Mouse (Mus musculus) spleen, adult 10 weeks (tissue): Measurements from ENCODE around the gene Olfr1380. TPM values are rescaled to one million over a fixed set of nuclear protein-coding genes. Genes with fewer than 3 reads are reported as not detected.

Experiments
- polyA plus RNA-seq: library from polyadenylated mRNA; stranded (reverse); fragments of 350-450 nt; fragmentation: Illumina TruSeq; extraction: RNeasy Lipid Tissue Mini Kit (QIAGEN cat#74804); gene quantifications from one replicate; pipeline ENCODE4 v1.2.3, GENCODE M21; 2015; ENCODE audit warnings: low replicate concordance; ENCODE audit not compliant: insufficient read depth

Gene Olfr1380
- not detected for polyA plus RNA-seq

DNA sequence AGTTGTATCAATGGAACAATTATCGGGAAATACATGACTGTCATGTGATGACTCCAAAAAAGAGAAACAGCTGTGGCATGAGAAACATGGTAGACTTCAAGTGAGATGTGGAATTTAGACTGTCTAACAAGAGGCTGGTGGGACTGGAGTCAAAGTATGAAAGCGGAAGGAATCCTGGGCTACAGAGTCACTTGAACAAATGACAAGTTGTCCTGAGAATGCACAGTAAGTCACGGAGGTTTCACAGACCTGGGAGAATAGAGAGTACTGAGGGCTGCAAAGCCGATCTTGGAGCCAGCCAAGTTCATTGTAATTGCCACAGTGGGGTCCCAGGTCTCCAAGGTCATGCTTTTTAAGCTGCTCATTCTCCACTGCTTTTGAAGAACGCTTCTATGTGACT lies at the start of gene Olfr1380:
Gene Olfr1380 (plus strand): TSS at position 301 of the 400 bp plus-strand sequence.

DNA sequence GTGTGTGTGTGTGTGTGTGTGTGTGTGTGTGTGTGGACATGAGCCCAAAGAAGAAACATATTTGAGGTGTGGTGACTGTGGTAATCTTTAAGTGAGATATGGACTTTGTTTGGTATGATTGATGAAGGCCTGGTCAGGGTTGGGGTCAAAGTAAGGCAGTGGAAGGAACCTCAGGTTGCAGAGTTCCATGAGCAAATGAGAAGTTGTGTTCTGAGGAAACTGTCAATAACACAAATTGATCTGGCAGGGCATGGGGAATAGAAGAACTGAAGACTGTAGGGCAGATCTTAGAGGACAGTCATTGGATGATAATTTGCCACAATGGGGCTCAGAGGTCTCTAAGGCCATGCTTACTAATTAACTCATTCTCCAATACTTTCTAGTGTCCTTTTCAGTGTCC lies 37.3 kb upstream of the Olfr1380 start, which contains the start of gene Olfr1383:
Gene Olfr1383 (plus strand): TSS at position 301 of the 400 bp plus-strand sequence.

DNA sequence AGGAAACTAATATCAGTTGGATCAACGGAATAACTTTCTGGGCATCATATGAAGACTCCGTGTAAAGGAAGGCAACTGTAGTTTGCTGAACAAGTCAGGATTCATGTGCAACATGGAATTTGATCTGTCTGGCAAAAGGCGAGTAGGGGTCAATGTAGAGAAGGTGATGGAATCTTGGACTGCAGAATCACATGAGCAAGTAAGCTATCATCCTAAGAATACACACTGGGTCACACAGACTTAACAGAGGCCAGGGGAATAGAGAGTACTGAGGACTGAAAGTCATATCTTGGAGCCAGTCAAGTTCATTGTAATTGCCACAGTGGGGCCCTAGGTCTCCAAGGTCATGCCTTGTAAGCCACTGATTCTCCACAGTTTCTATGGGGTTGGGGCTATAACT lies 28.7 kb upstream of the Olfr1380 start, which contains the start of gene Olfr1382:
Gene Olfr1382 (plus strand): TSS at position 301 of the 400 bp plus-strand sequence.

DNA sequence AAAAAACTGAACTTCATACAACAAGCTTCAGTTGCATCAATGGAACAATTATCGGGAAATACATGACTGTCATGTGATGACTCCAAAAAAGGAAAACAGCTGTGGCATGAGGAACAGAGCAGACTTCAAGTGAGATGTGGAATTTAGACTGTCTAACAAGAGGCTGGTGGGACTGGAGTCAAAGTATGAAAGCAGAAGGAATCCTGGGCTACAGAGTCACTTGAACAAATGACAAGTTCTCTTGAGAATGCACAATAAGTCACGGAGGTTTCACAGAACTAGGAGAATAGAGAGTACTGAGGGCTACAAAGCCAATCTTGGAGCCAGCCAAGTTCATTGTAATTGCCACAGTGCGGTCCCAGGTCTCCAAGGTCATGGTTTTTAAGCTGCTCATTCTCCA lies 13.5 kb upstream of the Olfr1380 start, which contains the start of gene Olfr1381:
Gene Olfr1381 (plus strand): TSS at position 301 of the 400 bp plus-strand sequence.

DNA sequence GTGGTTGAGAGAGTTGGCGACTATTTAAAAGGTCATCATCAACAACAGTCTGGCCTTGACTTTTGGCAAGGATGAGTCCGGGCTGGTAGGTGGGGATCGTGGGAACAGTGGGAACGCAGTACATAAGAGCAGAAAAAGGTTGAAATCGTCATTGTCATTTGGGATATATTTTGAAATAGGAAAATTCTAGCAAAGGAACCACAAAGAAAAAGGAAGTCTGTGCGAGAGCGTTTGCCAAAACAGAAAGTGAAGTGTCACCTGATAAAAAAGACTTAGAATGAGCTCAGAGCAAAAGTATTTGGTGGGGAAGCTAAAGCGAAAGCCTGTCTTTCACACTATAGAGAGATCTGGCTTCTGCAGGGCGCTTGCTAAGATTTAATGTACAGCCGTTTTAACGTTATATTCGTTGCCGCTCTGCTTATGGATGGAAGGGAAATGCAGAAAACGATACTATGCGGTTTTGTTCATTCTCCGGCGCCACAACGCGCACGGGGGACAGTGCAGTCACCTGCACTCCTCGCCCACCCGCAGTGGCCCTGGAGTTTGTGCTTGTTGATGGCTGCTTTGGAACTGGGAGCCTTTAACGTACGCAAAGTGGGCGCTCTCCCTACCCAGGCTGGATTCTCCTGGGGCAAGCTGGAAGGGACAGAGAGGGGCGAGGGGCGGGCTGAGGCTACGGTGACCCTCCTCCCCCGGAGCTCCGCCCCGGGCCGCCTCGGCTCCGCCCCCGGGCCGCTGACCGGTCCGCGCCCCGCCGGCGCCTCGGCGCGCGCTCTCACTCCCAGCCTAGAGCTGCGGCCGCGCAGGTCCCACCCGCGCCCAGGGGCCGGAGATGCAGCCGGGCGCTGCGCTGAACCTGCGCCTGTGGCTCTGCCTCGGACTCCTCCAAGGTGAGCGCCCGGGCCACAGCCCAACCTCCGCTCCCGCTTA lies 52.5 kb downstream of the Olfr1380 start, which contains the start of gene Flt4:
Gene Flt4 (plus strand): TSS at position 326 of the 930 bp plus-strand sequence.

Other genes starting within 250 kb of the Olfr1380 start
- not detected for gene Olfr1391, start 234.1 kb upstream of the Olfr1380 start, polyA plus RNA-seq
- gene Olfr1390, start 221.7 kb upstream of the Olfr1380 start, polyA plus RNA-seq: not detected
- gene Olfr1389, start 133.8 kb upstream of the Olfr1380 start, polyA plus RNA-seq: not detected
- gene Olfr1388, start 120.3 kb upstream of the Olfr1380 start, polyA plus RNA-seq: 0.43 TPM
- not detected for gene Olfr1387, start 101.5 kb upstream of the Olfr1380 start, polyA plus RNA-seq
- not detected for gene Olfr1386, start 91.8 kb upstream of the Olfr1380 start, polyA plus RNA-seq
- gene Olfr1385, start 67.8 kb upstream of the Olfr1380 start, polyA plus RNA-seq: not detected
- not detected for gene Olfr1384, start 50.2 kb upstream of the Olfr1380 start, polyA plus RNA-seq
- not detected for gene Olfr1383, start 37.2 kb upstream of the Olfr1380 start, polyA plus RNA-seq
- not detected for gene Olfr1382, start 28.6 kb upstream of the Olfr1380 start, polyA plus RNA-seq
- gene Olfr1381, start 13.4 kb upstream of the Olfr1380 start, polyA plus RNA-seq: not detected
- 3.9 TPM for gene Flt4, start 52.4 kb downstream of the Olfr1380 start, polyA plus RNA-seq
- gene Scgb3a1, start 106.7 kb downstream of the Olfr1380 start, polyA plus RNA-seq: not detected
- 109 TPM for gene Cnot6, start 155.8 kb downstream of the Olfr1380 start, polyA plus RNA-seq
- 1.6 TPM for gene Gfpt2, start 237.3 kb downstream of the Olfr1380 start, polyA plus RNA-seq